Mouse (Mus musculus): ENCODE results near the gene Rftn1. TPM values are rescaled to one million over a fixed set of nuclear protein-coding genes. Genes with fewer than 3 reads are reported as not detected.

The Rftn1 gene
- polyA plus RNA-seq, 1 experiment: 67.4 TPM

DNA sequence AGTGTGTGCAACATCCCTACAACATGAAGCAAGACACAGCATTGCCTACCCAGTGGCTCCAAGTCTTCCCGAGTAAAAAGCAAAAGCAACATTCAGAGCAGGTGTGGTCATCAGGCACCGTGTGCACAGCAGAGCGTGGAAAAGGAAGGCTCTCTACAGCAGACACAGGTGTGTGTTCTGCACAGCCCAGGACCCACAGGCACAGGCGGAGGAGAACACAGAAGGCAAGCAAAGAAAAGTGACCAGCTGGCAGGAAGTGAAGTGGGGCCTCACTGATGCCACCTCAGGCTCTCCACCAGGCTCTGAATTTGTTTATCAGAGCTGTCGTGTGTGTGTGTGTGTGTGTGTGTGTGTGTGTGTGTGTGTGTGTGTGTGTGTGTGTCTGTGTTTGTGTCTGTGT, 17.1 kb downstream of the Rftn1 start:
- TF ChIP-seq POLR2A (IDR thresholded peaks at IDR 0.05; ENCODE audit: low read depth, low read length) (no peak), CTCF (IDR thresholded peaks at IDR 0.05; ENCODE audit: extremely low read depth, insufficient read depth, insufficient read length, insufficient replicate concordance) (no peak)
- 35% methylated on average over 5 of the region's 5 CpGs for WGBS
- peak; percentile 58 to 63 for DNase-seq (ENCODE audit: low read depth in 1 of 2, low spot score in 2 of 2)
- no peak overlapping the region for H3K4me3 ChIP-seq (ENCODE audit: extremely low read depth, insufficient read depth, insufficient read length)
- H3K27me3 ChIP-seq (ENCODE audit: control insufficient read depth, insufficient read depth, low read length): no peaks in the 10 kb centered on the region
- H3K36me3 ChIP-seq (ENCODE audit: control insufficient read depth, insufficient read depth, low read length): peaks cover 4% of the 10 kb centered on the region
- peaks cover 28% of the 10 kb centered on the region for H3K4me1 ChIP-seq (ENCODE audit: control insufficient read depth, insufficient read depth, insufficient read length)
- H3K27ac ChIP-seq (ENCODE audit: insufficient read depth, low read length): peak overlapping the region; percentile 55

DNA sequence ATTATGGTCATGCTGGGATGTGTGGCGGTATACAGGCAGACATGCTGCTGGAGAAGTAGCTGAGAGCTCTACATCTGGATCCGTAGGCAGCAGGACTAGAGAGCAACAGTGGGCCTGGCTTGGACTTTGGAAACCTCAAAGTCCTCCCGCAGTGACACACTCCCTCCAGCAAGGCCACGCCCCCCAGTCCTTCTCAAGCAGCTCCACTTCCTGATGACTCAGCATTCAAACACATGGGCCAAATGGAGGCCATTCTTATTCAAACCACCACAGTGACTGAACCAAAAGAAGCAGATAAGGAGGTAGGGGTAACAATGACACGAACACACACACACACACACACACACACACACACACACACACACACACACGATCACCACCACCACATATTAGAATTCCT, 17.7 kb downstream of the Rftn1 start:
- no peak overlapping the region for H3K4me3 ChIP-seq (ENCODE audit: extremely low read depth, insufficient read depth, insufficient read length)
- peaks cover 28% of the 10 kb centered on the region for H3K4me1 ChIP-seq (ENCODE audit: control insufficient read depth, insufficient read depth, insufficient read length)
- no peaks in the 10 kb centered on the region for H3K27me3 ChIP-seq (ENCODE audit: control insufficient read depth, insufficient read depth, low read length)
- peaks cover 9% of the 10 kb centered on the region for H3K36me3 ChIP-seq (ENCODE audit: control insufficient read depth, insufficient read depth, low read length)
- no peak for DNase-seq (ENCODE audit: low read depth in 1 of 2, low spot score in 2 of 2)
- 93% methylated on average over 6 of the region's 6 CpGs for WGBS
- TF ChIP-seq CTCF (IDR thresholded peaks at IDR 0.05; ENCODE audit: extremely low read depth, insufficient read depth, insufficient read length, insufficient replicate concordance): no peak
- no peak for TF ChIP-seq POLR2A (IDR thresholded peaks at IDR 0.05; ENCODE audit: low read depth, low read length)
- 0 out of 2 replicates have a peak overlapping the region, but pooled peaks have one; percentile 19 for H3K27ac ChIP-seq (ENCODE audit: insufficient read depth, low read length)

DNA sequence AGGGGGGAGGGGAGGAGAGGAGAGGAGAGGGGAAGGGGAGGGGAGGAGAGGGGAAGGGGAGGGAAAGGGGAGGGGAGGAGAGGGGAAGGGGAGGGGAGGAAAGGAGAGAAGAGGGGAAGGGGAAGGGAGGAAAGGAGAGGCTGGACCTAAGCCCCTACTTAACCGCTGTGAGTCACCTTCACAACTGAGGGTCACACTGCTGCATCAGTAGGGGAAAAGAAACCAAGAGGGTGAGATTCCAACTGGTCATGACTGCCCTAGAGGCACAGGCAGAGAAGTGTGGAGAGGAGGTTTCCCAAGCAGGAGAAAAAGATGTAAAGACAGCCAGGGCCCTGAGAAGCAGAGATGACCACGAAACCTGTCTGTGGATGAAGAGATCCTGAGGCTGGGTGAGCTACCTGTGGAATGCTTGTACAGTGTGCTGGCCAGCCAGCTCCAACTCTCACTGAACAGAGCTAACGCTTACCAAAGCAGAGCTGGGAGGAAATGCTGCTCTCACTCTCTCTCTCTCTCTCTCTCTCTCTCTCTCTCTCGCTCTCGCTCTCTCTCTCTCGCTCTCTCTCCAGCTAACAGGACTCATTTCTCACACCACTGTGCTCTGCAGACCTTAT, 19.4 kb downstream of the Rftn1 start:
- TF ChIP-seq CTCF (IDR thresholded peaks at IDR 0.05; ENCODE audit: extremely low read depth, insufficient read depth, insufficient read length, insufficient replicate concordance): no peak
- no peak for TF ChIP-seq POLR2A (IDR thresholded peaks at IDR 0.05; ENCODE audit: low read depth, low read length)
- no peak for DNase-seq (ENCODE audit: low read depth in 1 of 2, low spot score in 2 of 2)
- WGBS: 44% methylated on average over 6 of the region's 6 CpGs
- no peak overlapping the region for H3K4me3 ChIP-seq (ENCODE audit: extremely low read depth, insufficient read depth, insufficient read length)
- peaks cover 28% of the 10 kb centered on the region for H3K4me1 ChIP-seq (ENCODE audit: control insufficient read depth, insufficient read depth, insufficient read length)
- no peaks in the 10 kb centered on the region for H3K27me3 ChIP-seq (ENCODE audit: control insufficient read depth, insufficient read depth, low read length)
- H3K36me3 ChIP-seq (ENCODE audit: control insufficient read depth, insufficient read depth, low read length): peaks cover 20% of the 10 kb centered on the region
- H3K27ac ChIP-seq (ENCODE audit: insufficient read depth, low read length): peak overlapping the region; percentile 52

DNA sequence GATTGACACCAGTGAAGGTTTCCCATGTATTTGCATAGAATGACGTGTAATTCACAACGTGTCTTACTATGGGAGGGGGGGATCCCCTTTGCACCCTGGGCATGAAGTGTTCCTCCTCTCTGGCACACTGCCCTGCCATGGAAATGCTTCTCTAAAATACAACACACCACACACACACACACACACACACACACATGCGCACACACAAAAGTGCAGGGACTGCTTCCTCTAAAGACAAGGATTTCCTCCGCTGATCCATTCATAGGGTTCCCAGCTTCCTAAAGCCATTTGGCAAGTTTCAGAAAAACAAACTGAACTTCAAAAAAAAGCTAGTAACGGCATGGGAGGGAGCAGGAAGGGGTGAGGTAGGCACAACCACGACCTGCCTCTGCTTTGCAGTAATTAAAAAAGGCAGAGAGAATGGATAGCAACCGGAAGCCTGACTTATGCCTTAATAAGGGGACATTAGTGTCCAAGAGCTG, 20.5 kb downstream of the Rftn1 start:
- DNase-seq (ENCODE audit: low read depth in 1 of 2, low spot score in 2 of 2): peak; percentile 36 to 52
- Histone ChIP-seq H3K4me3 (ENCODE audit: extremely low read depth, insufficient read depth, insufficient read length) (no peak overlapping the region), H3K36me3 (ENCODE audit: control insufficient read depth, insufficient read depth, low read length) (peaks cover 30% of the 10 kb centered on the region), H3K4me1 (ENCODE audit: control insufficient read depth, insufficient read depth, insufficient read length) (peaks cover 28% of the 10 kb centered on the region), H3K27ac (ENCODE audit: insufficient read depth, low read length) (no peak overlapping the region), H3K27me3 (ENCODE audit: control insufficient read depth, insufficient read depth, low read length) (no peaks in the 10 kb centered on the region)
- 32% methylated on average over 7 of the region's 7 CpGs for WGBS
- TF ChIP-seq POLR2A (IDR thresholded peaks at IDR 0.05; ENCODE audit: low read depth, low read length) (no peak), CTCF (IDR thresholded peaks at IDR 0.05; ENCODE audit: extremely low read depth, insufficient read depth, insufficient read length, insufficient replicate concordance) (no peak)

DNA sequence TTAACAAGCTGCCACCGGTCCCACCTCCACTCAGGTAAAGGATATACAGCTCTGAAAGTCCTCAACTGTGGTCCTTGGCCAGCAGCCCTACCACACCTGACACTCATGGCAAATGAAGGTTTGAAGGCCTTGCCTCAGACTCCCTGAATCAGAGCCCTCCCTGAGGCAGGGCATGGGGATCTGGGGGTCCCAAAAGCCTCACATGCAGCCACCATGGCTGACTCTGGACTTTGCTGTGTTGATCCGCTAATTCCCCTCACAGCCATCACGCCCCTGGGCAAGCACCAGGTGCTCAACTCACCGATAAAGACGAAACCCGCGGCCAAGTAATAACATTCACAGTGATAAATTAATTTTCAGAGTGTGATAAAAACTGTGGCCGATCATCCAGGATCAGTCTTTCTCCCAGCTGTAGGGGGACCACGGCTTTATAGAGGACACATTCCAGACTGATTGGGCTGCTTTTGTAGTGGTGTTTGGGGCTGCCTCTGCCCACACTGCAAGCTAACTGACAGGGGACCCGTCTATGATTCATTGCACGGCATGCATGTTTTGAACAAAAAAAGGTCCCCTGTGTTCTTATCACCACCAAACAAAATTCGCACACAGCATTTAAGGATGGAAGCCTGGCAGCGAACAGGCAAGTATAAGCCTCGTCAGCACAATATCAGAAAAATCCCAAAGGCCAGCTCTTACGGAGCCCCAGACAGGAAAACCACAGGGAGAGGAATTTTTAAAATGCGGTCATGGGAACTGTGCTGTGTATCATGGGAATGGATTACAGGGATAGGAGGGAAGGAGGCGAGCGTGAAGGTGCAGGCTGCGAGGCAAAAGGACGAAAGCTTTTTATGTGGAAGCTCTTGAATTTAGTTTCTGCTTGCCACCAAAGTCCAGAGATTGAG, 29.3 kb downstream of the Rftn1 start:
- peaks cover 27% of the 10 kb centered on the region; the same call in 1 of the 2 replicates for H3K4me1 ChIP-seq (ENCODE audit: control insufficient read depth, insufficient read depth, insufficient read length)
- no peak for TF ChIP-seq CTCF (IDR thresholded peaks at IDR 0.05; ENCODE audit: extremely low read depth, insufficient read depth, insufficient read length, insufficient replicate concordance)
- TF ChIP-seq POLR2A (IDR thresholded peaks at IDR 0.05; ENCODE audit: low read depth, low read length): no peak
- DNase-seq (ENCODE audit: low read depth in 1 of 2, low spot score in 2 of 2): no peak
- no peaks in the 10 kb centered on the region for H3K27me3 ChIP-seq (ENCODE audit: control insufficient read depth, insufficient read depth, low read length)
- H3K36me3 ChIP-seq (ENCODE audit: control insufficient read depth, insufficient read depth, low read length): peaks cover 18% of the 10 kb centered on the region
- 91% methylated on average over 20 of the region's 20 CpGs for WGBS
- no peak overlapping the region for H3K27ac ChIP-seq (ENCODE audit: insufficient read depth, low read length)
- H3K4me3 ChIP-seq (ENCODE audit: extremely low read depth, insufficient read depth, insufficient read length): no peak overlapping the region

DNA sequence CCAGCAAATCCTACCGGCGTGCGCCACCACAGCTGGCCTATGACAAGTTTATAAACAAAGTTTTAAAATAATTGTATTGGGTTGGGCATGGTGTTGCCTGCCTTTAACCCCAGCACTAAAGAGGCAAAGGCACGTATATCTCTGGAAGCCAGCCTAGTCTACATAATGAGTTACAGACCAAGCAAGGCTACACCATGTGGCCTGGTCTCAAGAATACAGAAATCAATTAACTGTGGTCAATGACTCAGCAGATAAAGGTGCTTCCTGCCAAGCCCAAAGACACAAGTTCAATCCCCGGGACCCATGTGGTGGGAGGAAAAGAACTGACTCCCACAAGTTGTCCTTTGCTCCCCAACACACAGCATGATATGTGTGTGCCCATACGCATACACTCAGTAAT, 30.1 kb downstream of the Rftn1 start:
- no peak for TF ChIP-seq POLR2A (IDR thresholded peaks at IDR 0.05; ENCODE audit: low read depth, low read length)
- TF ChIP-seq CTCF (IDR thresholded peaks at IDR 0.05; ENCODE audit: extremely low read depth, insufficient read depth, insufficient read length, insufficient replicate concordance): no peak
- Histone ChIP-seq H3K27ac (ENCODE audit: insufficient read depth, low read length) (peak overlapping the region; percentile 40; the same call in 1 of the 2 replicates), H3K36me3 (ENCODE audit: control insufficient read depth, insufficient read depth, low read length) (peaks cover 11% of the 10 kb centered on the region), H3K4me1 (ENCODE audit: control insufficient read depth, insufficient read depth, insufficient read length) (peaks cover 30% of the 10 kb centered on the region; the same call in 1 of the 2 replicates), H3K27me3 (ENCODE audit: control insufficient read depth, insufficient read depth, low read length) (no peaks in the 10 kb centered on the region), H3K4me3 (ENCODE audit: extremely low read depth, insufficient read depth, insufficient read length) (no peak overlapping the region)
- WGBS: 85% methylated on average over 6 of the region's 6 CpGs
- no peak for DNase-seq (ENCODE audit: low read depth in 1 of 2, low spot score in 2 of 2)

Data from spleen, adult 2 months (tissue).